Comparison of ENCODE assay signal across 8 mouse cellular contexts in the genomic region with DNA sequence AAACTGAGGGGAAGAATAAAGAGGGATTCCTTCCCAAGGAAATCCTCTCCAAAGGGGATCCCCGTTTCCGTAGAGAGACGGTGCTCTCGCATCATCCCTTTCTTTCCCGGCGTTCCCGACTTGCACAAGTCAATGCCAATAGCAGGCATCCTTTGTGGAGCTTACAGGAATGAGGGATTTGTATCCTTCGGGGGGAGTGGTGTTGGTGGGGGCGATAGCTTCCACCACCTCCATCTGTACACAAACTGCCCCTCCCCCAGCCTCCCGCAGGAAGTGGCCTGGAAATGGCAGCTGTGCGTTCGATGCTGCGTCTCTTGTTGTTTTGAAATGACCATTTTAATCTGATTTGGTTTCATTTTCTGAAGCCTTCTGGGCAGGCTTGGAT. TPM values are rescaled to one million over a fixed set of nuclear protein-coding genes. Genes with fewer than 3 reads are reported as not detected.
DNase-seq lines count a peak whose midpoint lies in the region; ATAC-seq and TF ChIP-seq lines count a peak whose summit lies in the region.

No protein-coding gene starts in this region.

- TF ChIP-seq POLR2A in lung, adult 2 months (IDR thresholded peaks at IDR 0.05; ENCODE audit: borderline replicate concordance, extremely low read depth, low read depth, low read length), result no peak

- peaks cover 34% of the 10 kb centered on the region for H3K4me1 ChIP-seq in embryonic facial prominence, embryonic 12.5 days
- peaks cover 43% of the 10 kb centered on the region for H3K4me1 ChIP-seq in heart, embryonic 15.5 days (replicated peaks)
- peaks cover 18% of the 10 kb centered on the region for H3K4me1 ChIP-seq in lung, adult 2 months (ENCODE audit: control insufficient read depth, insufficient read depth, low read length)

- DNase-seq in CD4-positive helper T cell, adult 2 months (ENCODE audit: low read depth, low spot score), result peak; percentile 74
- DNase-seq in adrenal gland, adult 18-20 months (ENCODE audit: low spot score in 2 of 2), result peak; percentile 50 to 62
- DNase-seq in kidney, postnatal 10 days, result peak; percentile 84
- DNase-seq in lung, adult 2 months, result peak; percentile 61
- DNase-seq in ovary, postnatal 14 days (ENCODE audit: low spot score), result peak; percentile 17
- peak; percentile 81 for DNase-seq in thymus, postnatal 14 days

- H3K27ac ChIP-seq in embryonic facial prominence, embryonic 12.5 days, result peak overlapping the region; percentile 80
- peak overlapping the region; percentile 79 for H3K27ac ChIP-seq in heart, embryonic 15.5 days

- ATAC-seq in embryonic facial prominence, embryonic 12.5 days (ENCODE audit: insufficient number of reproducible peaks, insufficient read depth, low FRiP score, low TSS enrichment), result no peak
- no peak for ATAC-seq in heart, embryonic 15.5 days (replicated peaks; ENCODE audit: insufficient number of reproducible peaks, insufficient read depth, low FRiP score, low read depth)

- H3K4me2 ChIP-seq in embryonic facial prominence, embryonic 12.5 days (replicated peaks), result peak overlapping the region; percentile 85
- peak overlapping the region; percentile 85 for H3K4me2 ChIP-seq in heart, embryonic 15.5 days

- H3K36me3 ChIP-seq in embryonic facial prominence, embryonic 12.5 days, result peaks cover 4% of the 10 kb centered on the region; the same call in 1 of the 2 replicates
- H3K36me3 ChIP-seq in heart, embryonic 15.5 days, result peaks cover 3% of the 10 kb centered on the region; the same call in 1 of the 2 replicates

- H3K27me3 ChIP-seq in embryonic facial prominence, embryonic 12.5 days, result no peaks in the 10 kb centered on the region
- H3K27me3 ChIP-seq in heart, embryonic 15.5 days, result no peaks in the 10 kb centered on the region

- peak overlapping the region; percentile 90 for H3K9ac ChIP-seq in embryonic facial prominence, embryonic 12.5 days
- H3K9ac ChIP-seq in heart, embryonic 15.5 days, result peak overlapping the region; percentile 97

- no peak for TF ChIP-seq CTCF in lung, adult 2 months (IDR thresholded peaks at IDR 0.05; ENCODE audit: insufficient read depth, low read length)

- WGBS in embryonic facial prominence, embryonic 12.5 days, result 0% methylated on average over 13 of the region's 13 CpGs
- WGBS in heart, embryonic 15.5 days, result 0% methylated on average over 13 of the region's 13 CpGs
- under 1% methylated on average over 13 of the region's 13 CpGs for WGBS in lung, adult 2 months

- H3K9me3 ChIP-seq in embryonic facial prominence, embryonic 12.5 days, result no peaks in the 10 kb centered on the region
- no peaks in the 10 kb centered on the region for H3K9me3 ChIP-seq in heart, embryonic 15.5 days (replicated peaks)

- peak overlapping the region; percentile 100 for H3K4me3 ChIP-seq in embryonic facial prominence, embryonic 12.5 days
- H3K4me3 ChIP-seq in heart, embryonic 15.5 days, result peak overlapping the region; percentile 99
- peak overlapping the region; percentile 93 for H3K4me3 ChIP-seq in lung, adult 2 months (replicated peaks; ENCODE audit: extremely low read depth, low read depth, low read length)

RNA-seq across cellular contexts. Expression of gene Baz2a, which starts 6.2 kb away (rescaled TPM):
- total RNA-seq in adrenal gland, adult 18-20 months (2021), result 10 to 100 TPM; 35.6 to 45.3 TPM
- polyA plus RNA-seq in embryonic facial prominence, embryonic 12.5 days (2016; fragmentation: Nextera tagmentation; extraction: Ambion mirVana), result 9.0 and 9.1 TPM in 2 replicates
- 7.5 and 10.1 TPM in 2 replicates for polyA plus RNA-seq in heart, embryonic 15.5 days (2015; fragmentation: Nextera tagmentation; extraction: Ambion mirVana)
- polyA plus RNA-seq in lung, adult 2 months (2012; rRNA removed), result 26.9 and 40.7 TPM in 2 replicates

RNA-seq across cellular contexts. Expression of gene Atp5b, which starts 14.5 kb away (rescaled TPM):
- 1,000 to 10,000 TPM; 2,783 to 4,328 TPM for total RNA-seq in adrenal gland, adult 18-20 months (2021)
- 1,967 TPM in 2 replicates for polyA plus RNA-seq in embryonic facial prominence, embryonic 12.5 days (2016; fragmentation: Nextera tagmentation; extraction: Ambion mirVana)
- polyA plus RNA-seq in heart, embryonic 15.5 days (2015; fragmentation: Nextera tagmentation; extraction: Ambion mirVana), result 5,437 and 6,121 TPM in 2 replicates
- polyA plus RNA-seq in lung, adult 2 months (2012; rRNA removed), result 1,519 and 1,632 TPM in 2 replicates

RNA-seq across cellular contexts. Expression of gene Ptges3, which starts 38.8 kb away (rescaled TPM):
- 100 to 1,000 TPM; 228 to 248 TPM for total RNA-seq in adrenal gland, adult 18-20 months (2021)
- polyA plus RNA-seq in embryonic facial prominence, embryonic 12.5 days (2016; fragmentation: Nextera tagmentation; extraction: Ambion mirVana), result 541 and 578 TPM in 2 replicates
- polyA plus RNA-seq in heart, embryonic 15.5 days (2015; fragmentation: Nextera tagmentation; extraction: Ambion mirVana), result 268 and 292 TPM in 2 replicates
- 43.8 and 84.2 TPM in 2 replicates for polyA plus RNA-seq in lung, adult 2 months (2012; rRNA removed)

Comparison
In these comparisons a context has a peak if more than half of its experiments do, and no peak if none do; other contexts are left out.
1. DNase-seq: peak in every context shown above with its lines; median percentile 84 in kidney, postnatal 10 days; 81 in thymus, postnatal 14 days; 74 in CD4-positive helper T cell, adult 2 months; 61 in lung, adult 2 months; 56 in adrenal gland, adult 18-20 months; 17 in ovary, postnatal 14 days.